Comparison of ENCODE assay signal across 22 mouse cellular contexts in genomic region chr14:12539071-12539470, GRCm38 (mm10).
A peak's percentile ranks its signal among the peaks of the same experiment; 100 is the strongest.
DNase-seq lines count a peak whose midpoint lies in the region; ATAC-seq and TF ChIP-seq lines count a peak whose summit lies in the region.
"Had no signal": no experiment of that assay in that cellular context is flagged by ENCODE, and none has a peak within 500 bp of the region (broad histone marks: within the 10 kb centered on the region; RNA-seq: fewer than 3 reads in every experiment).

No protein-coding gene starts in this region.

- ATAC-seq in forebrain, embryonic 14.5 days = peak; percentile 68
- ATAC-seq in forebrain, embryonic 12.5 days (ENCODE audit: low FRiP score) = no peak
- ATAC-seq: inflammation-experienced regulatory T-cells, adult 6 months; intestine, postnatal 0 days had no signal

- WGBS in forebrain, embryonic 14.5 days = 70% methylated on average over 5 of the region's 5 CpGs
- 84% methylated on average over 5 of the region's 5 CpGs for WGBS in forebrain, embryonic 12.5 days

- intact Hi-C loops in left cerebral cortex, postnatal 25 days (cut with DNase I) = no loop called here
- intact Hi-C loops in heart, postnatal 36 days (cut with DNase I) = loop anchor here (10.0 kb wide), 1 partner anchor 144 kb away; no protein-coding TSS in a partner anchor

- no peaks in the 10 kb centered on the region for H3K9me3 ChIP-seq in forebrain, embryonic 14.5 days (replicated peaks; ENCODE audit: control insufficient read depth, low read length)
- no peaks in the 10 kb centered on the region for H3K9me3 ChIP-seq in forebrain, embryonic 12.5 days
- H3K9me3 ChIP-seq: embryonic facial prominence, embryonic 12.5 days; heart, embryonic 15.5 days; hindbrain, embryonic 10.5 days; hindbrain, embryonic 15.5 days had no signal

- no peak overlapping the region for H3K27ac ChIP-seq in forebrain, embryonic 14.5 days (ENCODE audit: low read depth, low read length)
- no peak overlapping the region for H3K27ac ChIP-seq in forebrain, embryonic 12.5 days
- H3K27ac ChIP-seq: embryonic facial prominence, embryonic 12.5 days; heart, adult 2 months; heart, embryonic 15.5 days; hindbrain, embryonic 10.5 days; hindbrain, embryonic 15.5 days had no signal

- TF ChIP-seq POLR2A in brain, embryonic 14.5 days (IDR thresholded peaks at IDR 0.05; ENCODE audit: borderline replicate concordance, extremely low read depth, insufficient read depth, insufficient read length, poor library complexity, severe bottlenecking) = no peak

- no peak overlapping the region for H3K9ac ChIP-seq in forebrain, embryonic 14.5 days (ENCODE audit: low read length)
- H3K9ac ChIP-seq in forebrain, embryonic 12.5 days = no peak overlapping the region
- H3K9ac ChIP-seq: embryonic facial prominence, embryonic 12.5 days; heart, embryonic 15.5 days; hindbrain, embryonic 15.5 days had no signal

- DNase-seq in forebrain, embryonic 14.5 days (ENCODE audit: low spot score) = peak; percentile 14
- DNase-seq in left cerebral cortex, postnatal 25 days (ENCODE audit: low spot score in 2 of 2) = peak; percentile 27 to 31
- DNase-seq in left cerebral cortex, adult 18-20 months (ENCODE audit: low spot score in 2 of 2) = no peak
- DNase-seq in brain, adult 2 months (ENCODE audit: low read depth, low spot score) = peak; percentile 50
- DNase-seq in brain, embryonic 14.5 days (ENCODE audit: low read depth) = peak; percentile 24
- DNase-seq in heart, postnatal 36 days = no peak
- DNase-seq: adrenal gland, adult 2 months; adrenal gland, postnatal 36 days; cerebellum, adult 11-12 months; cerebellum, postnatal 25 days; gastrocnemius, postnatal 14 days; heart, adult 2 months; heart, postnatal 14 days; kidney, adult 8-10 months had no signal

- H3K4me1 ChIP-seq in forebrain, embryonic 14.5 days (ENCODE audit: control insufficient read depth, insufficient read depth, low read length) = no peaks in the 10 kb centered on the region
- 0 out of 2 replicates have a peak, but pooled peaks cover 3% of the 10 kb centered on the region for H3K4me1 ChIP-seq in forebrain, embryonic 12.5 days
- H3K4me1 ChIP-seq: embryonic facial prominence, embryonic 12.5 days; heart, embryonic 15.5 days; hindbrain, embryonic 10.5 days; hindbrain, embryonic 15.5 days had no signal

- H3K4me3 ChIP-seq in forebrain, embryonic 14.5 days (ENCODE audit: low read depth, low read length) = no peak overlapping the region
- no peak overlapping the region for H3K4me3 ChIP-seq in forebrain, embryonic 12.5 days (replicated peaks)
- H3K4me3 ChIP-seq: embryonic facial prominence, embryonic 12.5 days; heart, adult 2 months; heart, embryonic 15.5 days; hindbrain, embryonic 10.5 days; hindbrain, embryonic 15.5 days had no signal

- TF ChIP-seq CTCF in brain, embryonic 14.5 days (IDR thresholded peaks at IDR 0.05; ENCODE audit: borderline replicate concordance, extremely low read depth, insufficient read depth, insufficient read length) = no peak

- H3K36me3 ChIP-seq in forebrain, embryonic 14.5 days (ENCODE audit: control insufficient read depth, insufficient read depth, low read length) = 0 out of 2 replicates have a peak, but pooled peaks cover 7% of the 10 kb centered on the region
- no peaks in the 10 kb centered on the region for H3K36me3 ChIP-seq in forebrain, embryonic 12.5 days (replicated peaks)
- H3K36me3 ChIP-seq: embryonic facial prominence, embryonic 12.5 days; heart, embryonic 15.5 days; hindbrain, embryonic 10.5 days; hindbrain, embryonic 15.5 days had no signal

- no peak overlapping the region for H3K4me2 ChIP-seq in forebrain, embryonic 14.5 days (ENCODE audit: low read length)
- no peak overlapping the region for H3K4me2 ChIP-seq in forebrain, embryonic 12.5 days
- H3K4me2 ChIP-seq: embryonic facial prominence, embryonic 12.5 days; heart, embryonic 11.5 days; heart, embryonic 15.5 days; hindbrain, embryonic 15.5 days had no signal

- H3K27me3 ChIP-seq in forebrain, embryonic 14.5 days (replicated peaks; ENCODE audit: control insufficient read depth, insufficient read depth, low read length) = no peaks in the 10 kb centered on the region
- no peaks in the 10 kb centered on the region for H3K27me3 ChIP-seq in forebrain, embryonic 12.5 days
- H3K27me3 ChIP-seq: embryonic facial prominence, embryonic 12.5 days; heart, embryonic 15.5 days; hindbrain, embryonic 15.5 days had no signal

Comparison
In these comparisons a context has a peak if more than half of its experiments do, and no peak if none do; other contexts are left out.
1. DNase-seq: peak in forebrain, embryonic 14.5 days (single experiment), left cerebral cortex, postnatal 25 days (2 of 2), brain, adult 2 months (single experiment) and brain, embryonic 14.5 days (single experiment); none in left cerebral cortex, adult 18-20 months (0 of 2) and heart, postnatal 36 days (0 of 2).